Mouse (Mus musculus): ENCODE measurements around the gene Zfp763.
"Not testable (repeated sequence)": the region's sequence is repeated elsewhere in the genome, so short reads cannot be mapped to it uniquely, and the experiment has no call there.

The Zfp763 gene

DNA sequence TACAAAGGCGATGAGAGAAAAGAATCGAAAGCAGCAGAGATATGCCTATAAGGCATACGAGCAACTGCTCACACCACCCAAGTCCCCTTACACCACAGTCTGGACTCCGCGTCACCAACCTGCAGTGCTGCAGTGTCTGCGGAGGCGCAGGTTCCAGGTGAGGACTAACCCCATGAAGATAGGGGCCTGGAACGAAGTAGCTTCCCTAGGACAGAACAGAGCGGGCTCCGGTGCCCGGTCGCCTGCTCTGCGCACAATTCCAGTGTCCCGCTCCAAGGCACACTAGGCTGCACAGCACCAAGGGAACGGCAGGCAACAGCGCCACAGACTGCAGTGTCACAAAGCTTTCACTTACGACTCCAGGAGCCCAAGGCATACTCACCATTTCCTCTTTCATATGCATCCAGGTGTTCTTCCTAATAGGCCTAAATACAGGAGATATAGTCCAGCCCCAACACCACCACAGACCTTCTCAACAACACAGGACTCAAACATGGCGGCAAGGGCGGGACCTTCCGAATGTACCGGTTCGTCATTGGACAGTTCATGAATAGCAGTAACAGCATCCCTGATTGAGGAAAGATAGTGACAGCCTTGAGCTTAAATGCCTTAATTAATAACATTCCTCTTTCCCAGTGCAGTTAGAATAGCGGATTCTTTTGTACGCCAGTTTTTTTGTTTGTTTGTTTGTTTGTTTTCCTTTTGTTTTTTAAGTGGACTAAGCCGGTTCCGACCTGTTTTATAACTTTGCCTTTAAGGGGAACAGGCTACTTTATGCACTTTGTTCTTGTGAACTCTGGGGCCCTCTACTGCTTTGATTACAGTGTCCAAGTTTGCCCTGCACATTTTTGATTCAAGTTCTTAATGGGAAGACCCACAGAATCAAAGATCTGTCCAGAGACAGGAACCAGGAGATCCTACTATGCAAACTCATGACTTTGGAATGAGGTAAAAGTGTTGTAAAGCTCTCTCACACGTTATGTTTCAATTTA is at the start of gene Zfp763:
Gene Zfp763, minus strand, starts transcription at position 503 of the 992 bp plus-strand sequence.
- DNase-seq (ENCODE audit: low read depth, low spot score), result peak; percentile 92

GRCm38 (mm10) chr17:33067958-33068357 is 34.8 kb upstream of the Zfp763 start, which contains the start of gene 4921501E09Rik:
Gene 4921501E09Rik, minus strand, starts transcription at chr17:33068058.
- no peak for DNase-seq (ENCODE audit: low read depth, low spot score)

- DNase-seq (ENCODE audit: low read depth, low spot score), result peak; percentile 89
These were observed 29.8 kb upstream of the Zfp763 start for GRCm38 (mm10) chr17:33063001-33063400.

DNA sequence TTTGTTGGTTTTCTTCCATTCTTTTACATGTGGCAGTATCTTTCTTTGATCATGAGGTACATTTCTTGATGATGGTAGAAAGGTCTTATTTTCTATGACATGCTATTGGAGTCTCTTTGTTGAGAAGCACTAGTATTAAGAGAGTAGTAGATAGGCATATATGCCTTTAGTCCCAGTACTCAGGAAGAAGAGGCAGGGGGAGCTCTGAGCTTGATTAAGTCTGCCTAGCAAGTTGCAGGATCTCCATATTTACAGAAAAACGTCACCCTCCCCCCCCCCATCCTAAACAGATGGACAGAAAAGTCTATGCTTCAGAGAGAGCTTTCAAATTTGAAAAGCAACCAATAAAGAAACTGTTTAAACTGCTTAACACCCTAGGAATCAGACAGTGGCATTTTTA is 25.6 kb upstream of the Zfp763 start:
- DNase-seq (ENCODE audit: low read depth, low spot score), result no peak

GRCm38 (mm10) chr17:33032376-33032775 is 826 bp downstream of the Zfp763 start:
- DNase-seq (ENCODE audit: low read depth, low spot score), result no peak

- DNase-seq (ENCODE audit: low read depth, low spot score), result not testable (repeated sequence)
These were observed 12.8 kb downstream of the Zfp763 start for GRCm38 (mm10) chr17:33020434-33020833.

- DNase-seq (ENCODE audit: low read depth, low spot score), result peak; percentile 49
These were observed 24.9 kb downstream of the Zfp763 start for GRCm38 (mm10) chr17:33008337-33008736.

- DNase-seq (ENCODE audit: low read depth, low spot score), result no peak
These were observed 34.7 kb downstream of the Zfp763 start for GRCm38 (mm10) chr17:32998492-32998891.

DNA sequence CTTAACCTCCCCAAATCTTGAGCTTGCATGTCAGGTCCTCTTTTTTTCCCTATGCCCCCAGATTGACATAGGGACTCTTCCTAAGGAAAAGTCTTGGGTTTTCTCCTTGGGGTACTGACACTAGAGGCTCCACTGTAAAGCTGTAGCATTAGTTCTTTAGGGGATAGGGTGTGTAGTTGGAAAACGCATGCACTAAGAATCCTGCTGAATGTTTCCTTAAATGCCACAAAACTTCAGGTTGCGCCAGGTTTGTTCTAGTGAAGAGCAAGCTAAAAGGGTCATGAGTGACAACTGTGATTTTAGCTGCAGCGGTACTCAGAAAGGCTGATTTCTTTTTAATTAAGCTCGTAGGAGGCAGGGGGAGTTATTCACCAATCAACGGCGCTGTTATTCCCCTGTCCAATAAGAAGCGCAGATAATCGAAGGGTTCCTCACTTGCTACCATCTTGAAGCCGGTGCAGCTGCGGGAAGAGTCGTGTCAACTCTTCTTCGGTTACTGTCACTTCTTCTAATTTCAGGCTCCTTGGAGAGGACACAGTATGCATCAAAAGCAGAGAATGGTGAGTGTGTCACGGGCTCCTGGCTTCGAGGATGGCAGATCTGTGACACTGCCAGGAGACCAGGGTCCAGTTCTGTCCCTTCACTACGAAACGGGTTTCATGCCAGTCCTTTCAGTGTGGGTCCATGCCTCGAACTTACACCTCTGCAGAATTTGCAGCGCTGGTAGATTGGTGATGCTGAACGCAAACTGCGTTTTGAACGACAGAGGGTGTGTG is 40.3 kb downstream of the Zfp763 start, which contains the start of gene Zfp952:
Gene Zfp952, plus strand, starts transcription at position 431 of the 776 bp plus-strand sequence.
- DNase-seq (ENCODE audit: low read depth, low spot score), result peak; percentile 88

GRCm38 (mm10) chr17:32991965-32992698 is 41.1 kb downstream of the Zfp763 start:
- DNase-seq (ENCODE audit: low read depth, low spot score), result peak; percentile 73

GRCm38 (mm10) chr17:32986301-32986700 is 46.9 kb downstream of the Zfp763 start:
- DNase-seq (ENCODE audit: low read depth, low spot score), result no peak

GRCm38 (mm10) chr17:32981361-32981760 is 51.8 kb downstream of the Zfp763 start:
- no peak for DNase-seq (ENCODE audit: low read depth, low spot score)

Measured in ES-CJ7 (cell line).